Mouse (Mus musculus) intestine, embryonic 14.5 days (tissue): ENCODE measurements around the gene Cbx6. TPM values are rescaled to one million over a fixed set of nuclear protein-coding genes. Genes with fewer than 3 reads are reported as not detected.

Experiments
- ATAC-seq: fragments of 200-750 bp; cut with Nextera tagmentation; replicated peaks from 2 replicates; pipeline ENCODE4 v1.8.0; 2017; ENCODE audit warnings: low read depth, moderate number of reproducible peaks, moderate TSS enrichment, moderate library complexity; ENCODE audit not compliant: low FRiP score, low TSS enrichment
- DNase-seq: peaks from one replicate; pipeline ENCODE4 v3.0.0-alpha.2; 2018; ENCODE audit warnings: low spot score
- H3K27ac ChIP-seq: fragments of 300-500 bp; sonication (generic); 2 replicates; pipeline ENCODE4 v1.5.1; 2014; ENCODE audit warnings: low read depth, mild to moderate bottlenecking, control low read depth
- H3K27me3 ChIP-seq: fragments of 300-500 bp; sonication (generic); replicated peaks from 2 replicates; pipeline ENCODE4 v1.6.1; 2014; ENCODE audit warnings: low read length, control low read depth; ENCODE audit not compliant: control insufficient read depth, insufficient read depth
- H3K36me3 ChIP-seq: fragments of 300-500 bp; sonication (generic); 2 replicates; pipeline ENCODE4 v1.6.1; 2014; ENCODE audit warnings: low read length, control low read depth; ENCODE audit not compliant: control insufficient read depth, insufficient read depth
- H3K4me1 ChIP-seq: fragments of 300-500 bp; sonication (generic); replicated peaks from 2 replicates; pipeline ENCODE4 v1.6.1; 2014; ENCODE audit warnings: low read length, control low read depth, mixed read lengths; ENCODE audit not compliant: control insufficient read depth, insufficient read depth
- H3K4me2 ChIP-seq: fragments of 300-500 bp; sonication (generic); 2 replicates; pipeline ENCODE4 v1.6.1; 2014; ENCODE audit warnings: low read length
- H3K4me3 ChIP-seq: fragments of 300-500 bp; sonication (generic); 2 replicates; pipeline ENCODE4 v1.5.1; 2014; ENCODE audit warnings: low read depth, low read length, control low read depth, mixed read lengths
- H3K9ac ChIP-seq: fragments of 300-500 bp; sonication (generic); 2 replicates; pipeline ENCODE4 v1.6.1; 2014; ENCODE audit warnings: mild to moderate bottlenecking, low read length
- H3K9me3 ChIP-seq: fragments of 300-500 bp; sonication (generic); 2 replicates; pipeline ENCODE4 v1.6.1; 2016; ENCODE audit warnings: low read length, control low read depth; ENCODE audit not compliant: control insufficient read depth
- WGBS: fragments of 180-500 bp; shearing (Covaris S2); extraction: QIAGEN DNeasy Blood & Tissue Kit; methylation state at CpG from one replicate; pipeline ENCODE4 v1.1.7; 2014; 5-methylcytosine and 5-hydroxymethylcytosine counted together
- polyA plus RNA-seq: library from polyadenylated mRNA; unstranded; fragments of >200 nt; fragmentation: Nextera tagmentation; extraction: Ambion mirVana; gene quantifications from 2 replicates; pipeline ENCODE4 v1.2.1, GENCODE M21; 2014

The Cbx6 gene
- polyA plus RNA-seq, 1 experiment from 2014 or later, result 31.6 TPM

- 88% methylated on average over 8 of the region's 8 CpGs for WGBS
Observed at GRCm38 (mm10) chr15:79873545-79873944, 39.1 kb upstream of the Cbx6 start.

DNA sequence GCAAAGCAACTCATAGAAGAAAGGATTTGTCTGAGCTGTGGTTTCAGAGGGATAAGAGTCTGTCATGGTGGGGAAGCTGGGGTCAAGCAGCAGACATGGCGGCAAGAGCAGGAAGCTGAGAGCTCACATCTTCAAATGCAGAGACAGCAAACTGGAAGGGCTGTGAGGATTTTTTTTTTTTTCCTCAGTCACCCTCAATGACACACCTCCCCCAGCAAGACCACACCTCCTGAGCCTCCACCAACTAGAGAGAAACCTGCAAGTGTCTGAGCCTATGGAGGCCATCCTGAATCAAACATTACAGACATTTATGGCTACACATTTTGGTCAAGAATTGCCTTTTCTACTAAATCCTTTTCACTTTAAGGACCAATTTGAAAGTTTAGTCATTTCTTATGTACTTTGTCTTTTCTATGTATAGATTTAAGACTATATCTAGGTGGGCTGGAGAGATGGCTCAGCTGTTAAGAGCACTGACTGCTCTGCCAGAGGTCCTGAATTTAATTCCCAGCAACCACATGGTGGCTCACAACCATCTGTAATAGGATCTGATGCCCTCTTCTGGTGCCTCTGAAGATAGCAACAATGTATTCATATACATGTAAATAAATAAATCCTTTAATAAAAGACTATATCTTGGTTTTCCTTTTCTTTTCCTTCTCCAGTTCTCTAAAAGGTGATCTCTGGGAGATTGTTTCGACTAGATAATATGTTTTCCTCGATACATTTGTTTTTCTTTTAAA, 32.9 kb upstream of the Cbx6 start:
- H3K9me3 ChIP-seq, result 0 out of 2 replicates have a peak, but pooled peaks cover 5% of the 10 kb centered on the region
- no peak overlapping the region for H3K27ac ChIP-seq
- H3K27me3 ChIP-seq, result no peaks in the 10 kb centered on the region
- no peaks in the 10 kb centered on the region for H3K4me1 ChIP-seq
- no peak overlapping the region for H3K4me2 ChIP-seq
- 88% methylated on average over 3 of the region's 3 CpGs for WGBS
- H3K4me3 ChIP-seq, result no peak overlapping the region
- H3K9ac ChIP-seq, result no peak overlapping the region
- ATAC-seq (no peak), DNase-seq (no peak)
- no peaks in the 10 kb centered on the region for H3K36me3 ChIP-seq

More at GRCm38 (mm10) chr15:79873545-79873944, 39.1 kb upstream of the Cbx6 start:
- Histone ChIP-seq H3K9ac (no peak overlapping the region), H3K9me3 (0 out of 2 replicates have a peak, but pooled peaks cover 5% of the 10 kb centered on the region), H3K27ac (no peak overlapping the region), H3K36me3 (no peaks in the 10 kb centered on the region), H3K4me2 (no peak overlapping the region), H3K4me3 (no peak overlapping the region), H3K27me3 (no peaks in the 10 kb centered on the region), H3K4me1 (peaks cover 2% of the 10 kb centered on the region; the same call in 1 of the 2 replicates)
- ATAC-seq (no peak), DNase-seq (no peak)

DNA sequence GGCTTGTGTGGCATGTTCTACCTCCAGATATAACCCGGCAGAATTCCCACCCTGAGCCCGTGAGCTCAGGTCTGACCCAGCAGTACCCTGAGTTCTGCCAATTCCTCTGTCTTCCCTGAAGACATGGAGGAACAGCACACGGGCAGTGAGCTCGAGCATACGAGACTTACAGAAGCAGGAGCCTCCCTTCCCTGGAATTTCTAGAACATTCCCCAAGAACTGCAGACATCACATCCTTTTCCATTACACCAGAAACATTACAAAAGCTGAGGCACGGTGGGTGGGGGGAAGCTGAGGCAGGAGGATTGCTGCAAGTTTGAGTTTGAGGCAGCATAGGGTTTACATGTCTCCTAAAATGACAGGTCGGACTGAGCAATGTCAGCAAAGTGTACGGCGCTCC, 25.3 kb upstream of the Cbx6 start:
- H3K9ac ChIP-seq, result no peak overlapping the region
- H3K4me1 ChIP-seq, result no peaks in the 10 kb centered on the region
- DNase-seq (no peak), ATAC-seq (no peak)
- no peak overlapping the region for H3K4me3 ChIP-seq
- H3K27me3 ChIP-seq, result no peaks in the 10 kb centered on the region
- no peak overlapping the region for H3K27ac ChIP-seq
- 87% methylated on average over 9 of the region's 9 CpGs for WGBS
- no peak overlapping the region for H3K4me2 ChIP-seq
- H3K36me3 ChIP-seq, result no peaks in the 10 kb centered on the region
- no peaks in the 10 kb centered on the region for H3K9me3 ChIP-seq

DNA sequence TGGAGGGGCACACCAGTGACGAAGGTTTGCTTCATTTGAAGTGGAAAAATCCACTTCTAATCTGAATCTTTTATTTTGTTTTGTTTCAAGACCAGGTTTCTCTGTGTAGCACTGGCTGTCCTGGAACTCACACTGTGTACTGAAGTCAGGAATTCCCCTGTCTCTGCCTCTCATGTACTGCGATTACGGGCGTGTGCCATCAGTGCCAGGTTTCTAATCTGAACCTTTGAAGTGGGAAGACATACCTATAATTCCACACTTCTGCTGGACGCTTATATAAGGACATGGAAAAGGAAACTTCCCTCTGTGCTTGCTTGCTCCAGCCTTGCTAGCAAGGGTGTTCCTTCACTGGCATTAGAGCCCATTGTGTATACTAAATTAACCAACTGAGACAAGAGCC, 24.5 kb upstream of the Cbx6 start:
- Histone ChIP-seq H3K4me2 (no peak overlapping the region), H3K36me3 (no peaks in the 10 kb centered on the region), H3K27ac (no peak overlapping the region), H3K9ac (no peak overlapping the region), H3K4me3 (no peak overlapping the region), H3K4me1 (no peaks in the 10 kb centered on the region), H3K9me3 (no peaks in the 10 kb centered on the region), H3K27me3 (no peaks in the 10 kb centered on the region)
- ATAC-seq (no peak), DNase-seq (no peak)
- 86% methylated on average over 5 of the region's 5 CpGs for WGBS

- Histone ChIP-seq H3K4me2 (no peak overlapping the region), H3K4me3 (no peak overlapping the region), H3K36me3 (no peaks in the 10 kb centered on the region), H3K27me3 (no peaks in the 10 kb centered on the region), H3K4me1 (peaks cover 7% of the 10 kb centered on the region; the same call in 1 of the 2 replicates), H3K9me3 (no peaks in the 10 kb centered on the region), H3K27ac (no peak overlapping the region), H3K9ac (no peak overlapping the region)
- DNase-seq (no peak), ATAC-seq (no peak)
- WGBS, result 92% methylated on average over 2 of the region's 2 CpGs
Observed at GRCm38 (mm10) chr15:79850143-79850542, 15.7 kb upstream of the Cbx6 start.

GRCm38 (mm10) chr15:79847100-79847499, 12.6 kb upstream of the Cbx6 start:
- H3K36me3 ChIP-seq, result no peaks in the 10 kb centered on the region
- DNase-seq (no peak), ATAC-seq (no peak)
- WGBS, result 23% methylated on average over 5 of the region's 5 CpGs
- H3K27me3 ChIP-seq, result no peaks in the 10 kb centered on the region
- H3K9me3 ChIP-seq, result no peaks in the 10 kb centered on the region
- no peak overlapping the region; the same call in 1 of the 2 replicates for H3K27ac ChIP-seq
- no peak overlapping the region for H3K9ac ChIP-seq
- H3K4me1 ChIP-seq, result peaks cover 7% of the 10 kb centered on the region; the same call in 1 of the 2 replicates
- no peak overlapping the region for H3K4me2 ChIP-seq
- H3K4me3 ChIP-seq, result no peak overlapping the region

- WGBS, result 51% methylated on average over 4 of the region's 4 CpGs
- Histone ChIP-seq H3K27ac (no peak overlapping the region), H3K4me1 (peaks cover 7% of the 10 kb centered on the region; the same call in 1 of the 2 replicates), H3K27me3 (no peaks in the 10 kb centered on the region), H3K9ac (no peak overlapping the region), H3K4me3 (no peak overlapping the region), H3K9me3 (no peaks in the 10 kb centered on the region), H3K36me3 (no peaks in the 10 kb centered on the region), H3K4me2 (no peak overlapping the region)
- ATAC-seq (no peak), DNase-seq (no peak)
Observed at GRCm38 (mm10) chr15:79845986-79846385, 11.5 kb upstream of the Cbx6 start.

DNA sequence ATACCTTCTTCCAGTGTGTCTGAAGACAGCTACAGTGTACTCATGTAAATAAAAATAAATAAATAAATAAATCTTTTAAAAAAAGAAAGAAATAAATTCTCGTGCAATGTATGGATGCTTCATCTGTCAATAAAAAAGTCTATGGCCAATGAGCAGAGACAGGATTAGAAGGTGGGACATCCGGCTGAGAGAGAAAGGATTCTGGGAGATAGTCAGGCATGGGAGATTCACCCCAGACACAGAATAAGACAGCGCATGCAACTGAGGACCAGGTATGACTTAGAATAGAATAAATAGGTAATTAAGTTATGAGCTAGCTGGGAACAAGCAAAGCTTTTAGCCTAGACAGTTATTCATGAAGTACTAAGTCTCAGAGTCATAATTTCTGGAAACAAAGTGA, 8.5 kb upstream of the Cbx6 start:
- no peaks in the 10 kb centered on the region for H3K9me3 ChIP-seq
- no peaks in the 10 kb centered on the region for H3K36me3 ChIP-seq
- peaks cover 7% of the 10 kb centered on the region; the same call in 1 of the 2 replicates for H3K4me1 ChIP-seq
- H3K27ac ChIP-seq, result no peak overlapping the region
- no peak overlapping the region for H3K9ac ChIP-seq
- no peak for ATAC-seq
- H3K4me3 ChIP-seq, result no peak overlapping the region
- no peak overlapping the region for H3K4me2 ChIP-seq
- H3K27me3 ChIP-seq, result no peaks in the 10 kb centered on the region
- no peak for DNase-seq
- 82% methylated on average over 3 of the region's 3 CpGs for WGBS

DNA sequence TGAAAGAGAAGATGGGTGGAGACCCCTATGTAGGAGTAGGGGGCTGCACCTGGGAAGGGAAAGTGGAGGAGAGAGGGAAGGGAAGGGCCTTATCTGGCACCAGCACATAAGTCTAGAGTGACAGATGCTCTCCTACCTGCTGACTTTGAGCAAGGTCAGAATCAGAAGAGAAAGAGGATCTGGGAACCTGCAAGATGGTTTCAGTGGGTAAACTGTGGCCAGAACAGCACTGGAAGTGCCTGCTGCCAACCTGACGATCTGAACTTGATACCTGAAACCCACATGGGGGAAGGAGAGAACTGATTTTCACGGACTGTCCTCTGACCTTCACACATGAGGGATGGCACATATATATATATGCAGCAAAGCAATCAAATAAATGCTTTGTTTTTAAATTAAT, 5.8 kb upstream of the Cbx6 start:
- DNase-seq (no peak), ATAC-seq (no peak)
- 63% methylated on average over 2 of the region's 2 CpGs for WGBS
- H3K9me3 ChIP-seq, result no peaks in the 10 kb centered on the region
- H3K27me3 ChIP-seq, result no peaks in the 10 kb centered on the region
- H3K4me2 ChIP-seq, result no peak overlapping the region
- H3K9ac ChIP-seq, result no peak overlapping the region
- no peaks in the 10 kb centered on the region for H3K4me1 ChIP-seq
- H3K36me3 ChIP-seq, result no peaks in the 10 kb centered on the region
- H3K4me3 ChIP-seq, result no peak overlapping the region
- no peak overlapping the region for H3K27ac ChIP-seq
